15 mouse cellular contexts compared by ENCODE assay signal in genomic region chr16:84987724-84988287, GRCm38 (mm10).
DNase-seq lines count a peak whose midpoint lies in the region; ATAC-seq lines count a peak whose summit lies in the region.
"Had no signal": no experiment of that assay in that cellular context is flagged by ENCODE, and none has a peak within 500 bp of the region (broad histone marks: within the 10 kb centered on the region; RNA-seq: fewer than 3 reads in every experiment).

No protein-coding gene starts in this region.

- peak; percentile 63 for ATAC-seq in embryonic facial prominence, embryonic 11.5 days (replicated peaks; ENCODE audit: insufficient number of reproducible peaks, low FRiP score, low TSS enrichment, low read depth)
- ATAC-seq in hindbrain, embryonic 15.5 days (ENCODE audit: low FRiP score, low read depth) = 0 out of 2 replicates have a peak, but pooled peaks have one; percentile 35
- no peak for ATAC-seq in activated CD4-positive, CD25-positive, alpha-beta regulatory T cell, adult 4 months

- H3K9me3 ChIP-seq in embryonic facial prominence, embryonic 11.5 days (replicated peaks; ENCODE audit: control insufficient read depth, low read length) = no peaks in the 10 kb centered on the region
- H3K9me3 ChIP-seq in embryonic facial prominence, embryonic 10.5 days = no peaks in the 10 kb centered on the region
- no peaks in the 10 kb centered on the region for H3K9me3 ChIP-seq in hindbrain, embryonic 15.5 days
- H3K9me3 ChIP-seq: limb, embryonic 12.5 days had no signal

- H3K36me3 ChIP-seq in embryonic facial prominence, embryonic 11.5 days (replicated peaks; ENCODE audit: control insufficient read depth, insufficient read depth, low read depth, low read length) = no peaks in the 10 kb centered on the region
- H3K36me3 ChIP-seq in embryonic facial prominence, embryonic 10.5 days (replicated peaks) = peaks cover 50% of the 10 kb centered on the region
- H3K36me3 ChIP-seq in hindbrain, embryonic 15.5 days = peaks cover 25% of the 10 kb centered on the region

- H3K27me3 ChIP-seq in embryonic facial prominence, embryonic 11.5 days (ENCODE audit: control insufficient read depth, insufficient read depth, low read length) = no peaks in the 10 kb centered on the region
- H3K27me3 ChIP-seq in embryonic facial prominence, embryonic 10.5 days (replicated peaks; ENCODE audit: low read depth, poor library complexity, severe bottlenecking) = no peaks in the 10 kb centered on the region
- H3K27me3 ChIP-seq in hindbrain, embryonic 15.5 days = no peaks in the 10 kb centered on the region
- H3K27me3 ChIP-seq: limb, embryonic 12.5 days had no signal

- WGBS in embryonic facial prominence, embryonic 11.5 days = 68% methylated on average over 8 of the region's 8 CpGs
- 73% methylated on average over 8 of the region's 8 CpGs for WGBS in embryonic facial prominence, embryonic 10.5 days
- 50% methylated on average over 8 of the region's 8 CpGs for WGBS in hindbrain, embryonic 15.5 days

- no peak overlapping the region for H3K4me3 ChIP-seq in embryonic facial prominence, embryonic 11.5 days (ENCODE audit: low read depth, low read length)
- H3K4me3 ChIP-seq in embryonic facial prominence, embryonic 10.5 days = no peak overlapping the region
- no peak overlapping the region for H3K4me3 ChIP-seq in hindbrain, embryonic 15.5 days
- H3K4me3 ChIP-seq: limb, embryonic 12.5 days had no signal

- H3K4me1 ChIP-seq in embryonic facial prominence, embryonic 11.5 days (ENCODE audit: control insufficient read depth, insufficient read depth, low read length) = no peaks in the 10 kb centered on the region
- H3K4me1 ChIP-seq in embryonic facial prominence, embryonic 10.5 days = peaks cover 14% of the 10 kb centered on the region
- H3K4me1 ChIP-seq in hindbrain, embryonic 15.5 days (replicated peaks) = peaks cover 8% of the 10 kb centered on the region; the same call in 1 of the 2 replicates

- no peak overlapping the region for H3K4me2 ChIP-seq in embryonic facial prominence, embryonic 11.5 days (ENCODE audit: low read depth, low read length)
- H3K4me2 ChIP-seq in hindbrain, embryonic 15.5 days = no peak overlapping the region
- H3K4me2 ChIP-seq: limb, embryonic 12.5 days had no signal

- peak; percentile 26 for DNase-seq in embryonic facial prominence, embryonic 11.5 days (ENCODE audit: low spot score)
- no peak for DNase-seq in embryonic facial prominence, embryonic 10.5 days (ENCODE audit: low spot score)
- DNase-seq in retina, postnatal 1 day = peak; percentile 43
- no peak for DNase-seq in retina, embryonic 14.5 days (ENCODE audit: low spot score)
- DNase-seq in urinary bladder, postnatal 25 days (ENCODE audit: low spot score) = no peak
- DNase-seq in urinary bladder, adult 18-20 months (ENCODE audit: low spot score in 2 of 2) = no peak
- DNase-seq: adrenal gland, postnatal 36 days; gastrocnemius, postnatal 10 days; heart, postnatal 36 days; kidney, adult 11 months; kidney, postnatal 25 days; lung, postnatal 36 days had no signal

- no peak overlapping the region for H3K9ac ChIP-seq in embryonic facial prominence, embryonic 11.5 days (replicated peaks; ENCODE audit: low read length)
- H3K9ac ChIP-seq in hindbrain, embryonic 15.5 days = no peak overlapping the region
- H3K9ac ChIP-seq: limb, embryonic 12.5 days had no signal

- no peak overlapping the region for H3K27ac ChIP-seq in embryonic facial prominence, embryonic 11.5 days (replicated peaks; ENCODE audit: low read depth, low read length)
- H3K27ac ChIP-seq in embryonic facial prominence, embryonic 10.5 days (replicated peaks) = no peak overlapping the region
- no peak overlapping the region for H3K27ac ChIP-seq in hindbrain, embryonic 15.5 days (replicated peaks)
- H3K27ac ChIP-seq: limb, embryonic 12.5 days had no signal

Comparison
In these comparisons a context has a peak if more than half of its experiments do, and no peak if none do; other contexts are left out.
1. DNase-seq: peak in embryonic facial prominence, embryonic 11.5 days (single experiment) and retina, postnatal 1 day (single experiment); none in embryonic facial prominence, embryonic 10.5 days (single experiment), retina, embryonic 14.5 days (single experiment), urinary bladder, postnatal 25 days (single experiment) and urinary bladder, adult 18-20 months (0 of 2).